Mouse (Mus musculus): ENCODE results near the gene Rhox2h.
A peak's percentile ranks its signal among the peaks of the same experiment; 100 is the strongest.
"Not testable (repeated sequence)": the region's sequence is repeated elsewhere in the genome, so short reads cannot be mapped to it uniquely, and the experiment has no call there.

The Rhox2h gene

DNA sequence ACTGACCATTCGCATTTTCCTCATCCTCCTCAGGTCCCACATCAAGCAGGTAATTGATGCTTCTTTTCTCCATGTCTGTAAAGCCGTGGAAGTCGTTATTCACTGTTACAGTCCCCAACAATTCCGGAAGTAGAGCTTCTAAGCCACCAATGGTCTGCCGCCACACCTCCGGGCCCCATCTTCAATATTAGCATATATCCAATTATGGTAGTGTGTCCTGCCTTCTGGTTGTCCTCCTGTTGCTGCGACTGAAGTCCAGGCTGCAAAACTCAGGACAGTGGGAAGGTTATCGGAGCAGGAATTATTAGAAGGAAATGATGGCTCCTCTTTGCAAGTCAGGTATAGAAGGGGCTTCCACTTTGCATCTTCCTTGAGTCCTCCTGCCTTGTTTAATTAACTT is at the start of gene Rhox2h:
Gene Rhox2h (minus strand): TSS at position 101 of the 400 bp plus-strand sequence.
- not testable (repeated sequence) for DNase-seq (ENCODE audit: low spot score)

DNA sequence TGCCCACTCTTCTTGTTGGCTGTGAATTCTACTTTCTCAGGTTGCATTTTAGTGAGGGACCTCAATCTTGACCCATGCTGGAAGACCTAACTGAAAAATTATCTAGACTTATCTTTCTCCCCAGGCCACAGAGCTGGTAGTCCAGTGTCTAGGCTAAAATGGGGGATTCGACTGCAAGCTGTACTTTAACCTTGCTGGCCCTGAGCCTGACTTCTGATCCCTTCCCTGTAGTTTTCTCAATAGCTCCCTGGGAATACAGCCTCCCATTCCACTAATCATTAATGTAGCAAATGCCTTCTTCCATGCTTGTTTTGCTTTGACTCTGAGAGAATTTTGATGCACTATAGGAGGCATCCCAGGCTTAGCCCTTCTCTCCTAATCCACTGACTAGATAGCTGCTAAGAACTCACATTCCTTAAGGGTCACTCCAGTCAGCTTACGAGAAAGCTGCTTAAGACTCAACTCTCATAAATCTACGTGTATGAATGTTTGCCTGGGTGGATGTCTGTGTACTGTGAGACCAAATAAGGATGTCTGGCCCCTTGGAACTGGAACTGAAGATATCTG is 28.8 kb upstream of the Rhox2h start:
- no peak for DNase-seq (ENCODE audit: low spot score)

DNA sequence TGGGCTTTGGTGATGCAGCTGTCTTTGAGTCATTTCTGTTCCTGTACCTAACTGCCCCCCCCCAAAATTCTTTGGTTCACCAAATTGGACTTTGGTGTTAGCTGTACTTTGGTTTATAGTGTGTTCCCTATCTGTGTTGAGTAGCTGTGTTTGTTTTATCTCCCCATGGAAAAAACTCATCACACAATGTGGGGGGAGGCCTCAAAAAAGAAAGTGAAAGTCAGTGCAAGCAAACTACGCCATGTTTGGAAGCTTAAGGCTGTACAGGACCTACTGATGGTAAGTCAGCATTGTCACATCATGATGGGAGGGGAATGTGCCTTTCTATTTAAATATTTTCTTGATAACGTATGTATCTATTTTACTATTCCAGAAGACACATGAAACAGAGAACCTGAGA is 19.2 kb upstream of the Rhox2h start:
- DNase-seq (ENCODE audit: low spot score) = no peak

DNA sequence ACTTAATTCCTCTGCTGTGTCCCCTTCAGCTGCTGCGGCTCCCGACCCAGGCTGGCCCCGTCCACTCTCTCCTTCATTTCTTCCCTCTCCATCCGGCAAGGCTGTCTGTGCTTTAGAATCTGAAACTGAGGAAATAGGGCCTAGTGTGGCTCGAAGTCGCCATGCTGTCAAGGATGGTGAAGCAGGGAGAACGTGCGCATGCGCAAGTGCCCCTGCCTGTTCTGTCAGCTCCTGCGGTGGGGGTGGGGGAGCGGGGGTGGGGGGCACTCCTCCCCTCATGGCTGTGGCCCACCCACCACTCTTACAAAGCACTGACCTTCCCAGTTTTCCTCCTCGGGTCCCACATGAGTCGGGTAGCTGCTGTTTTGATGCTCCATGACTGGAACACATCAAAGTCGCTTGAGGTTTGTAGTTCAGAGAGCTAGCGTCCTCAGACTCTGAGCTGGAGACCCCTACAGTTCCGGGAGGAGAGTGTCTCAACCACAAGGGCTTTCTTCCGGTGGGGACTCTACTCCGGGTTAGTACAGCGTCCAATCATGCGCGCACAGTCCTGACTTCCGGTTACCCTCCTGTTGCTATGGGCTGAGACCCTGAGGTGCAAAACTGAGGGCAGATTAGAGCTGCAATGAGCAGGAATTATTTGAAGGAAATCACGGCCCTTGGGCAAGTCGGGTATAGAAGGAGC is 10.1 kb upstream of the Rhox2h start:
- DNase-seq (ENCODE audit: low spot score) = peak; percentile 66

DNA sequence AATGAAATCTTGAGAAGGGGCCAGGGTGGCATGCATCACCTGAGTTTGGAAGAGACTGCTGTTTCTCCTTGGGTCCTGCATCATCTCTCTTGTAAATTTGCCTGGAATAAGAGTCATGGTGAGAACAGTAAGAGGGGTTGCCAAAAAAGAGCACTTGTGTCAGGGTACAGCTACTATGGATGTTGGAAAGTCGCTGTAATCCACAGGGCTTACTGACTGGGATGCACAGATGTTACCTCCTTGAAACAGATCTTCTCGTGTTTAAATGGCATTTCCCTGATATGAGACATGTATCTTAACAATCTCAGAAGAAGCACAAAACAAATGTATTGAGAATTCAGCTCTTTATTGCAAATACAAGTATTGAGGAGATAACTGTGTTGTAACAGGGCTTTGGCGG is 4.4 kb downstream of the Rhox2h start, which contains the start of gene Rhox3h:
Gene Rhox3h (minus strand): TSS at position 101 of the 400 bp plus-strand sequence.
- DNase-seq (ENCODE audit: low spot score) = not testable (repeated sequence)

DNA sequence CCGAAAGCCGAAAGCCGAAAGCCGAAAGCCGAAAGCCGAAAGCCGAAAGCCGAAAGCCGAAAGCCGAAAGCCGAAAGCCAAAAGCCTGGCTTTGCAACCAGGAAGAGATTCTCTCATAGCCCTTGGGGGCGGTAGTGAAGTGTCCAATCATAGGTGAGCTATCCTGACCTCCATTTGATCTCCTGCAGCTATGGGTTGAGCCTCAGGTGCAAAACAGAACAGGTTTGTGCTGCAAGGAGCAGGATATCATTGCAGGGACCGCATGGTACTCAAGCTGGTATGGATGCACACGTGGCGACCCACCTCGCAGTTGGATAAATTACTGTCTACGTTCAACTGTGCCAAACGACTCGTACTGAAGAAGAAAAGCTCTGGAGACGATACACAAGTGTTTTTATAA is 21.9 kb downstream of the Rhox2h start, which contains the start of gene Rhox4g:
Gene Rhox4g (minus strand): TSS at position 101 of the 400 bp plus-strand sequence.
- DNase-seq (ENCODE audit: low spot score) = not testable (repeated sequence)

DNA sequence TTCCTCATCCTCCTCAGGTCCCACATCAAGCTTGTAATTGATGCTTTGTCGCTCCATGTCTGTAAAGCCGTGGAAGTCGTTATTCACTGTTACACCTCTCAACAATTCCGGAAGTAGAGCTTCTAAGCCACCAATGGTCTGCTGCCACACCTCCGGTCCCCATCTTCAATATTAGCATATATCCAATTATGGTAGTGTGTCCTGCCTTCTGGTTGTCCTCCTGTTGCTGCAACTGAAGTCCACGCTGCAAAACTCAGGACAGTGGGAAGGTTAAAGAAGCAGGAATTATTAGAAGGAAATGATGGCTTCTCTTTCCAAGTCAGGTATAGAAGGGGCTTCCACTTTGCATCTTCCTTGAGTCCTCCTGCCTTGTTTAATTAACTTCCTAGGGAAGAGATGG is 29.7 kb downstream of the Rhox2h start, which contains the start of gene Rhox2g:
Gene Rhox2g (minus strand): TSS at position 101 of the 400 bp plus-strand sequence.
- not testable (repeated sequence) for DNase-seq (ENCODE audit: low spot score)

DNA sequence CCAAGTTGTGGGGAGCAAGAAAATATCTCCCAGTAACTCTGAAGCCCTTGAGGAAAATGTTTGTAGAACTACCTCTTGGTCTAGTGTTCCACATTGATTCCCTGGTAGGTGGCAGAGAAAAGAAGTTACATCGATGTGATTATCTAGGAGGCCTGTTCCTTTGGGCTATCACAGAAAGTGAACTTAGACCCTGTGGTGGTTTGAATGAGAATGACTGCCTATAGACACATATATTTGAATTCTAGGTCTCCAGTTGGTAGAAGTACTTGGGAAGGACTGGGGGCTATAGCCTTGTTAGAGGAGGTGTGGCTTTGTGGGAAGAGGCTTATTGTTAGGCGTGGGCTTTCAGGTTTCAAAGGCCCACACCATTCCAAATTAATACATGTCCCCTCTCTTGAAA is 44.6 kb downstream of the Rhox2h start, which contains the start of gene Rhox3g:
Gene Rhox3g (minus strand): TSS at position 101 of the 400 bp plus-strand sequence.
- DNase-seq (ENCODE audit: low spot score) = not testable (repeated sequence)

All from testis, postnatal 14 days (tissue).